Mouse (Mus musculus) mouse embryonic stem cell (cell line): ENCODE results near the gene Iqsec1.

Source experiments
- in situ Hi-C, 2 experiments: fragments of 300-500 bp; cut with MboI; formaldehyde crosslinking; loops; 1 replicate in 1 of 2; 3 replicates in 1 of 2; pipeline ENCODE4 v1.14.3; 2019 to 2020; ENCODE audit warnings: low sequenced_read_pairs in 2 of 2, low pct_unique_long_range_greater_than_20kb in 1 of 2, mixed read lengths in 1 of 2; ENCODE audit not compliant: unreplicated experiment in 1 of 2

The Iqsec1 gene

GRCm38 (mm10) chr6:90984101-90984500 is 4.4 kb downstream of the Iqsec1 start:
- in situ Hi-C loops, result no loop called here

GRCm38 (mm10) chr6:90974279-90974678 is 14.2 kb downstream of the Iqsec1 start:
- in situ Hi-C loops, result no loop called here

DNA sequence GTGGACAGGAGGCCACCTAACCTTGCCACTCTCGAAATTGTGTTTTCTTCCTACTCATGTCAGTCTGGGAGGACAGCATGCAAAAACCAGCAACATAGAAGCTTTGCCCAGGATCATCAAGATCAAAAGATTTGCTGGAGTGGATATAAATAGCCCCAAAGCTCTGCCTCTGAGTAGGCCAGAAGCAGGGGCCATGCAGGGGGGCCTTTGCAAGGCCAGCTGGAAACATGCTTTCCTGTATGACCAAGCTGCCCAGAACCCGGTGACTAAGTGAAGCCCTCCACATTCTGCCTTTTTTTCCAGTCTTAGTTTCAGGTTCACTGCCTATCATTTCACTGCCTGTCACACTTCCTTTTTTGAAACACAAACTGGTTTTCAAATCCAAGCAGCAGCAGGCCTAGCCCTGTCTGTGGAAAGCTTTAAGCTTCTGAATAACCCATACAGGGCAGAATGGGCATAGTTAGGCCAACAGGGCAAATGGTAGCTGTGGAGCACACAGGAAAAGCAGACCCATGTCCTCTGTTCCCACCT is 19.1 kb downstream of the Iqsec1 start:
- in situ Hi-C loops, result no loop called here

GRCm38 (mm10) chr6:90953349-90953748 is 35.1 kb downstream of the Iqsec1 start:
- in situ Hi-C loops, result no loop called here

DNA sequence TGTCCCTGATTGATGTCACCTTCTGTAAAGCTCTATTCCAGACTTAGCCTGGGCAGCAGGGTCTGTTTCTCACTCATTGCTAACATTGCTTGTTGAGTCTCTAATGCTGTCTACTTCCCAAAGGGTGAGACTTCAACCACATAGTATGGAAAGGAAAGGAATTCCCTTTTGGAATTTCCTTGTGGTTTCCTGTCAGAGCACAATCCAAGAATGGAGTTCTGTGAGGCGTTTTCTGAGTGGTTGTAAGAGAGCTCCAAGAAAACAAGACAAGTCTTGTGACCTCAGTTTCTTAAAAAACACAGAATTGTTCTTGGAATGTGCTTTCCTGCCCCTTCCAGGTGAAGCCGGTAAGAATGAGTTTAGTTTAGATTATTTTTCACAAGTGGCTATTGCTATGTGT is 37.5 kb downstream of the Iqsec1 start:
- in situ Hi-C loops, result no loop called here

DNA sequence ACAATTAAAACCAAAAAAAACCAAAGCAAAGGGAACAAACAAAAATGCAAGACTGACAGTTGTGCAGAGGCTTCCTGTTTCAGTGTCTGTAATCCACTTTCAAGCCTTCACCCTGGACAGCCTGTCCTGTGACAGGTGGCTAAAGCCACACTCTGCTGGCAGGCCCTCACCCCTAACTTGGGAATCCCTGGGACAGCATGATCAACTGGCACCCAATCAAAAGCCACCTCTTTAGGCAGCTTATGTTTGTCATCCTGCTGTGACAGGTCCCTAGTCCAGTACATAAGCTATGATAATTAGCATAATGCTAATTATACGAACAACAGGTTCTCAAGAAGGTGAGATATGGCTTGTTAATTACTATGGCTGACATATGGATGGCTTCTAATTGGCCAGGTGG is 40.4 kb downstream of the Iqsec1 start:
- in situ Hi-C loops, result no loop called here

DNA sequence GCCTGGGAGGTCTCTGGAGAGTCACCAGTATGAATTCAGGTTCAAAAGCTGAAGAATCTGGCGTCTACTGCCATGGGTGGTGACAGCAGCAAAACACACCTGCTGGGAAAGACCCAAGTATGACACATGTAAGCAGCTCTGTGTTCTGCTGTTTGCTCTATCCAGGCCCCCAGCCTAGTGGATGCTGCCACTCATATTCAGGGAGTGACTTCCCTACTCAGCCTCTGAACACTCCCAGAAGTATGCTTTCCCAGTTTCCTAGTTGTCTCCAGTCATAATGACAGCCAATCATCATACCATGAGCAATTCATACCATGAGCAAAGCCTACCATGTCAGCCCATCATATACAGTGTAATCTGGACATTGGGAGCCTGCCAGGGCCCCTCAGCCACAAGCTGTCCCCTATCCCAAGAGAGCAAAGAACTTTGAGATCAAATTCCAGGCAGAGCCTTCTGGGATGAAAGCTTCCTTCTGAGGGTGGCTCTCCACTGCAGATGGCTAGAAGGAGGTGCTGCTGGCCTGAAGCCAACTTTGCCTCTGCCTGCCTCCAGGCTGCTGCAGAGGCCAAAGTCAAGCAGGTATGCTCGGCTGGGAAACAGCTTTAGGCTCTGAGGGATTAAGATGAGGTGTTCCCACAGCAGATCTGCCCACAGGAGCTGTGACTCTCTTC is 42.8 kb downstream of the Iqsec1 start:
- in situ Hi-C loops, result no loop called here

GRCm38 (mm10) chr6:90941257-90941656 is 47.2 kb downstream of the Iqsec1 start:
- in situ Hi-C loops, result no loop called here

- in situ Hi-C loops, result no loop called here
Measured at GRCm38 (mm10) chr6:90933656-90934055, 54.8 kb downstream of the Iqsec1 start.

DNA sequence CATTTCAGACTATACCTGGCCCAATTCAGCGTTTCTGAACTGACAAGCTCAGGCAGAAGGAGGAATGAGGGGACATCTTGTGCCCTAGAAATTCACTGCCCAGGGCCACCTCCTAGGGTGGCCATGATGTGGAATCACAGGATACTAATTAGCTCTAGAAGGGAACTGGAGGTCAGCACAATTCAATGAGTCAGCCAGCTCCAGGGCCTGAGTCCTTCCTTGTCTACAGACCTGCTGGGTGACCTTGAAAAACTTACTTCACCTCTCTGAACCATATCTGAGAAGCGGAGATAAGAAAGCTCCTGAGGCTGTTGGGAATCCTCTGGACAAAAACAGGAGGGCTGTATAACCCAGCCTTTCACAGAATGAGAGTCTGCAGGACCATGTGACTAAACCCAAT is 59.7 kb downstream of the Iqsec1 start:
- in situ Hi-C loops, result no loop called here

DNA sequence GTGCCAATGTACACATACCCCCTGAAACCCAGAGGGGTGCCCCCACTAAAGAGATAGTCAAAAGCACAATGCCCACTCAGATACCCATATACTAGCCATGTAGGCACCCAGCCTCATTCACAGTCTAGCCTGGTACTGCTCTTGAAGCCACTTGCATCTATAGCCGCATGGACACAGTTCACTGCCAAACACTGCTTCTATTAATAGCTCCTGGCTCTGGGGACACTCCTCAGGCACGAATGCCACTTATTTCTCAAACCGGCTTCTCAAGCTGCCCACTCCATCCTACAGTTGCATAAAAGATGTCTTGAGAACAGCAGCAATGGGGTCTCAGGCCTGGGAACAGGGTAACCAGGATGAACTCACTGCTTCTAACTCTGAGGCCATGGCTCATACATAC is 63.0 kb downstream of the Iqsec1 start:
- in situ Hi-C loops, result no loop called here

- in situ Hi-C loops, result no loop called here
Measured at GRCm38 (mm10) chr6:90924796-90925195, 63.7 kb downstream of the Iqsec1 start.

- in situ Hi-C loops, result no loop called here
Measured at GRCm38 (mm10) chr6:90924379-90924778, 64.1 kb downstream of the Iqsec1 start.

DNA sequence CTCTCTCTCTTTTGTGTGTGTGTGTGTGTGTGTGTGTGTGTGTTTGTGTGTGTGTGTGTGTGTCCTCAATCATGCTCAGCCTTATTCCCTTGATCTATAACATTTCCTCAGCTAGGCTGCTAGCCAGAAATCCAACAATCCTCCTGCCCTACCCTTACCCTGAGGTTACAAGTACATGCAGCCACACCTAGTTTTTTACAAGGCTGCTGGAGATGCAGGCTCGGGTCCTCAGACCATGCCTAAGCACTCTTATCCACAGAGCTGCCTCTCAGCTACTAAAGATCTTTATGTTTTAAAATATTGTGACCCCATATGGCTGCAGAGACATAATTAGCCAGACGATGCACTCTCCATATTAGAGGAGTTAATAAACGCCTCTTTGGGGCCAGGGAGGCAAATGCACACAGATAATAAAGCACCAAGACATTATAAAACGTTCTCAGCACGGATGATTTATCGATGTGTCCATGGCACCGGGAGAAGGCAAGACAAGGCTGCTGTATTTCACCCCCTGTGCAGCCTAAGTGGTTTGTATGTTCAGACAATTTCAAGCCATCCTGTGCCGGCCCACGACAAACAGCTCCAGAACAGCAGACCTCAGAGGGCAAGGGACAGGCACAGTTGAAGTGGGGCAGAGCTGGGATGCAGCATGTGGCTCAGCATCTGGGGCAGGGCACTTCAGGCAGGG is 67.1 kb downstream of the Iqsec1 start:
- in situ Hi-C loops, result no loop called here

DNA sequence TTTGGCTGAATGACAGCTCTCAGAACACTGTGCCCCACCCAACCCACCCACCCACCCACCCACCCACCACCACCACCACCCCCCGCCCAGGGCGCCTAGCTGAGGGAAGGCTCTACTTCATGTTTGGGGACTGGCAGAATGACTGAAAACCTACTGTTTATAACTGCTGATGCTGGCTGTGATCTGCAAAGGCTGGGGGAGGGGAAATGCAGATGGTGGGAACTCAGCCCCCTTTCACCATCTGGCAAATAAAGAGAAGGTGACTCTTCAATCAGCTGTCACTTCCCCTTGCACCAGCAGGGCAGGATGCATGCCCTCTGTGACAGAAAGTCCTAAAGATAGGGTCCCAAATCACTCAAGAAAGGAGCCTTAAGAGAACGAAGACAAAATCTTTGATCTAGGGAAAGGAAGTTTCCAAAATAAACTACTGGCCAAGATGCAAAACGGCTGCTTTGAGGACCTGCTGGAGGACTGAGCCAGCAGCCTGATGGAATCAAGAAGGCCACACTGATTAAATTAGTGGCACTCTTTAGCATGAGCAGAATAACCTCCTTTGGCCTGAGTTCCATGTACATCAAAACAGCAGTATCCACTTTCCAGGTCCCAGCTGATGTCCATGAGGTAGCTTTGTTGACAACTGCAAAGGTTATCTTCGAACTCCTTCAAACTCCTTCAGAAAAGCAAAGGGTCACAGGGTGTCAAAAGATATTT is 67.8 kb downstream of the Iqsec1 start:
- in situ Hi-C loops, result no loop called here

DNA sequence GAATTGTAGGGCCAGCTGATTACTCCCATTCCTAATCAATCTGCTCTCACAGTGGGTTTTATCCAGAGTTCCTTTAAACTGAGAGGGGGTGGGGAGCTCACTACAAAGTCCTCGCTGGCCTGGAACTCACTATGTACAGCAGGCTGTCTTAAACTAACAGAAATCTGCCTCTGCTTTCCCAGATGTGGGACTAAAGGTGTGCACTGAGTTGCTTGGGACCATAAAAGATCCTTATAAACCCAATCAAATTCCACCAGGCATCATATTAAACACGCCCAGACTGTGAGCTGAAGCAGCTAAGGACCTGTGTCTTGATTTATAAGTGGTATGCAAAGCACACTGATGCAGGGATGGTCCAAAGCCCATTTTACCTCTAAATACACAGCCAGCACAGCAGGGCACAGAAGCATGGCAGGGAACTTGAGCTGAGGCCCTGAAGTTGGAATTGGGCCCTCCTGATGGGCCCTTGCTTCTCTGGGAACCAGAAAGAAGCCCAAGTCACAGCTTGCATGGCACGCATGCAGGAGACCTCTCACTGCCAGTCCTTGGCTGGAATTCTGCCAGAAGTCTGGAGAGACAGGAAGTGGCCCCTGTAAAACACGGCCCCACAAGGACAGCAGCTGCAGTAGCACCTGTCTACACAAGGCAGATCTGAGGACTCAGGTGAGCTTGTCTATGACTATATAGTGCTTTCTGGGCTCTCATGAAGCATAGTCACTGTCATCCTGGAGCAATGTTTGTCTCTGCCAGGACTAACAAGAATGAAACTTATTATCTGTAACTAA is 68.7 kb downstream of the Iqsec1 start:
- in situ Hi-C loops, result no loop called here

GRCm38 (mm10) chr6:90915585-90915984 is 72.9 kb downstream of the Iqsec1 start:
- in situ Hi-C loops, result no loop called here

GRCm38 (mm10) chr6:90913771-90914170 is 74.7 kb downstream of the Iqsec1 start:
- in situ Hi-C loops, result no loop called here

GRCm38 (mm10) chr6:90912768-90913167 is 75.7 kb downstream of the Iqsec1 start:
- in situ Hi-C loops, result no loop called here
